Mouse (Mus musculus) G1E-ER4 (cell line): ENCODE data around the gene Fnbp1. TPM values are rescaled to one million over a fixed set of nuclear protein-coding genes. Genes with fewer than 3 reads are reported as not detected.

ENCODE experiments used
- GATA1 ChIP-seq: IDR thresholded peaks from one replicate; pipeline ENCODE4 v1.8.0; 2012; ENCODE audit warnings: low read length, inconsistent platforms
- polyA plus RNA-seq: library from polyadenylated mRNA; stranded (reverse); fragments of >175 nt; gene quantifications from 2 replicates; pipeline ENCODE4 v1.2.3, GENCODE M21; 2012

Gene Fnbp1
- polyA plus RNA-seq, 1 experiment = 90.3 TPM

DNA sequence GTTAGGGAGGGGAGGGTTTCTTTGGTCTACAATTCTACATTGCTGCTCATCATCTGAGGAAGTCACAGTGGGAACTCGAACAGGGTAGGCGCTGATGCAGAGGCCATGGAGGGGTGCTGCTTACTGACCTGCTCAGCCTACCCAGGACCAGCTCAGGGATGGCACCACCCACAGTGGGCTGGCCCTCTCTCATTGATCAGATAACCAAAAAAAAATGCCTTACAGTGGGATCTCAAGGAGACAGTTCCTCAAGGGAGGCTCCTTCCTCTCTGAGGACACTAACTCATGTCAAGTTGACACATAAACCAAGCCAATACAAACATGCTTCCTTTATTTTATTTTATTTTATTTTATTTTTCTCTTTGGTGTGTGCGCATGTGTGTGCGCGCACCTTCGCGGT is 72.3 kb downstream of the Fnbp1 start:
- TF ChIP-seq GATA1 = no peak

DNA sequence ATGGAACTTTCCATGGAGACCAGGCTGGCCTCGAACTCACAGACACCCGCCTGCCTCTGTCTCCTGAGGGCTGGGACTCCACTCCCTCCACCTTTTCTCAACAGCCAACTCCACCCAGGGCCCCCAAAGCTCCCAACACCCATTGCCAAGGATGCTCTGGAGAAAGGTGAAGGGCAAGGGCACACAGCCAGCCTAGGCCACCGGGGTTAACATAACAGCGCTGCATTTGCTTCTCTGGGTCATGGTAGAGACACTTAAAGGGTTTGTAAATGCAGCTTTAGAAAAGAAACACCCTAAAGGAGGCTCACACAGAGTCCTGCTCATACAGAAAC is 72.7 kb downstream of the Fnbp1 start:
- no peak for TF ChIP-seq GATA1

DNA sequence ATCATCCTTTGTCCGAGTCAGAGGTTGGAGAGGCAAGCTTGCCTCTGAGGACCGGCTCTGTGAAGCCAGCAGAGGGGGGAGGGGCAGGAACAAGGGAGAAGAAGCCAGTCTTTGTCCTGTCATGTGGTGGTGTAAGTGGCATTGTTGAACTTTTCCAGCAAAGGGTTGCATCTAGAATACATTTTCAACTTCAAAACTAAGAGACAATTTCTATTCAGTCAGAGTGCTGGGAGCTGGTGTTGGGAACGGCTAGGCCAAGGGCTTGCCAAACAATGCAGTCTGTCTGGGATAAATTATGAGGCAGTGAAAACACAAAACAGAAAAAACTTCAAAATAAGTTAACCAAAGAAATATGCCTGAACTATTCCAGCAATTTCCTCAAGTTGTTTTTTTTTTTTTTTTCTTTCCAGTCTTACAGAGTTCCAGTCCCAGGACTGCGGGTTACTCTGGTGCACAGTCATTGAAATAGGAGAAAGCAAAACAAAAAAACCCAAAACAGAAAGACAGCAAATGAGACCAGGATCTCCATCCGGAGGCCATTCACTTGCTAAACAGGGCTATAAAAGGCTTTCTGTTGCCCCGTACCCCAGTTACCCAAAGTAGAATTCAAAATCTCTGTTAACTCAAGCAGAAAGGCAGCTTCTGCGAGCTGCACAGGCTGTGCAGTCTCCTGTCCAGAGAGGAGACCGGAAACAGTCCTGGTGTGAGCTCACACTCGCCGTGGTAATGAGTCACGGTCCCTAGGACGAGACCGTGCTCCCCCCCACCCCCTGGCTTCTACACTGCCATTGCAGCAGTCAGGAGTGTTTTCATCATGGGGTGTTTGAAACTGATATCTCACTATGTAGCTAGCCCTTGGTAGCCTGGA is 73.3 kb downstream of the Fnbp1 start:
- no peak for TF ChIP-seq GATA1

DNA sequence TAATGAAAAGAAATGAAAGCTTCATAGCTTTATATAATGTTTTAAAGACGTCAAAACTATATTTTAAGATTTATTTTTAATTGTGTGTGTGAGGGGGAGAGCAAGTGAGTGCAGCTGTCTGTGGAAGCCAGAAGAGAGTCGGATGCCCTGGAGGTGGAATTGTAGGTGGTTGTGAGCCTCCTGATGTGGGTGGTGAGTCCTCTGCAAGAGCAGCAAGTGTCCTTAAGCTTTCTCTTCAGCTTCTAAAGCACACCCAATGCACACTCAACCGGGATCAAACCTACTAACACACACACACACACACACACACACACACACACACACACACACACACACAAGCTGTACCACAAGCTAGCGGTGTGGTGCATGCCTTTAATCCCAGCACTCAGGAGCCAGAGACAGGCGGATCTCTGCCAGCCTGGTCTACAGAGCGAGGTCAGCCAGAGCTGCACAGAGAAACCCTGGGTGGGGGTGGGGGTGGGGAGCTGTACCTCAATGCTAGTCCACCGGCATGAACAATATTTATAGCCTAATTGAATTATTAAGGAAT is 74.0 kb downstream of the Fnbp1 start:
- no peak for TF ChIP-seq GATA1

DNA sequence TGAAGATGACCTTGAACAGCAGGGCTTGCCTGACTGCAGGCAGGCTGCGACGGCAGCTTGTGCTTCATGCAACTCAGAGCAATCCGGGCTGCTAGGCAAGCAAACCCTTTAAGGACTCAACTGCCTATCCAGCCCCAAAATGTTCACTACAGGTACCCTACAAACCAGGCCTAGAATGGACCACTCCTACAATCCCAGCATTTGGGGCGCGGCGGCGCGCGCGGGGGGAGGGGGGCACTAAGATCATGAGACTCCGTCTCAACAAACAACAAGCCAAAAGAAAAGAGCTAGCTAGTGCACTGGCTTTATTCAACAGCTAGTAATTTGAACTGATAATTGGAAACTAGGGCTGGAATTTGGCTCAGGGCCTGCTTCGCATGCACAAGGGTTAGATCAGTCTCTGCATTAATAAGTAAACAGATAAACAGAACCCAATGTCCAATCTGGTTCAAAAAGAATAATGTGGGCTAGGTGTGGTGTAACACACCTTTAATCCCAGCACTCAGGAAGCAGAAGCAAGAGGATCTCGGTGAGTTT is 74.7 kb downstream of the Fnbp1 start:
- no peak for TF ChIP-seq GATA1

DNA sequence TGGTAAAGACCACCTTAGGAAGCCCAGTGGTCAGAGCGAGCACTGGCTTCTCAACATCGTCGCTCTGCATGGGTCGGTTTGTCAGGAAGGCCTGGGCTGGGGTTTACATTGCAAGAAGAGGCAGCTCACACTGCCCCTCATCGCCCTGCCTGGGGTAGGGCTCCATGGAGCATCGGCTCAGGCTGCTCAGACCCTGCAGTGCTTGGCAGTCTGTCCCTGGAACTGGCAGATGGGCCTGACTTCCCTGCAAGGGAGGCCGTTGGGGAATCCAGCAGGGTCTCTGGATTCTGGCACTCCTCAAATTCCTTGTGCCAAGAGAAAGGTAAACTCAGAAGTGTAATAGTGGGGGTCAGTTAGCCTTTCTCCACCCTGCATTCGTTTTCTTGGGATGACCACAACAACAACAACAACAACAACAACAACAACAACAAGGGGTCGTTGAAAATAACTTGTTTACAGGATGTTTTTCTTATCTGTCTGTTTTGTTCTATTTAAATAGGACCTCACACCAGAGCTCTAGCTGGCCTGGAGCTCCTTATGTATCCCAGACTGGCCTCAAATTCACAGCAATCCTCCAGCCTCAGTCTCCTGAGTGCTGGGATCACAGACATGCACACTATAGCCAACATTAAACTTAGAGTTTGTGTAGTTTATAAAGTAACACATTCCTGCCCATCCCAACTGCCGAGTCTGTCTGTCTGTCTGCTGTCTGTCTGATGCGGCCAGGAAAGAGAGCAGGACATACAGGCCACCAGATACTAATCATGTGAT is 75.6 kb downstream of the Fnbp1 start:
- no peak for TF ChIP-seq GATA1

DNA sequence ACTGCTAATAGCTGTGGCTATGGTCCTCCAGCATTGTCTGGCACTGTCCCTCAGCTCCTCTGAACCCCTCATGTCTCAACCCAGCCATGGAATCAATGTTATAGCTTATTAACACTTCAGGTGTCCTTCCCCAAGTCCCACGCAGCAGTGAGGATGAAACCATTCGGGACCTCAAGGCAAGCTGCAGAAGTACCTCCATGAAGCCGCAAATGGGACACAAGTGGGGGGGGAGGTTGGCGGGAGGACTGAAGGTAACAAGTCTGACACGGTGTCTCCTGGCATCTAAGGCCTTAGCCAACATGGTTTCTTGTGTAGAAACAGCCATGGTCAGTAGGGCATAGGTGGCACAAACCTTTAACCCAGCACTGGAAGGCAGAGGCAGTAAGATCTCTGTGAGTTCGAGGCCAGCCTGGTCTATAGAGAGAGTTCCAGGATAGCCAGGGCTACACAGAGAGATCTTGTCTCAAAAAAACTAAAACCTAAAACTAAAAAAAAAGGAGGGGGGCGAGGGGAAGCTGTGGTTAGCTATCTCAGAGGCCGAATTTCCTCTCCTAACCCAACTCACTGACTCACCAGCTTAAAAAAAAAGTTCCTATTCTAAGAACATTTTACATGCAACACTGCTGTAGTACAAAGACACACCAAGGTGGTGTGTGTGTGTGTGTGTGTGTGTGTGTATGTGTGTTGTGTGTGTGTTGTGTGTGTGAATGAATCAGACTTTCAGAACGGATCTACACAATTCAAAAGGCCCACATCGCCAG is 79.8 kb downstream of the Fnbp1 start:
- TF ChIP-seq GATA1 = no peak

DNA sequence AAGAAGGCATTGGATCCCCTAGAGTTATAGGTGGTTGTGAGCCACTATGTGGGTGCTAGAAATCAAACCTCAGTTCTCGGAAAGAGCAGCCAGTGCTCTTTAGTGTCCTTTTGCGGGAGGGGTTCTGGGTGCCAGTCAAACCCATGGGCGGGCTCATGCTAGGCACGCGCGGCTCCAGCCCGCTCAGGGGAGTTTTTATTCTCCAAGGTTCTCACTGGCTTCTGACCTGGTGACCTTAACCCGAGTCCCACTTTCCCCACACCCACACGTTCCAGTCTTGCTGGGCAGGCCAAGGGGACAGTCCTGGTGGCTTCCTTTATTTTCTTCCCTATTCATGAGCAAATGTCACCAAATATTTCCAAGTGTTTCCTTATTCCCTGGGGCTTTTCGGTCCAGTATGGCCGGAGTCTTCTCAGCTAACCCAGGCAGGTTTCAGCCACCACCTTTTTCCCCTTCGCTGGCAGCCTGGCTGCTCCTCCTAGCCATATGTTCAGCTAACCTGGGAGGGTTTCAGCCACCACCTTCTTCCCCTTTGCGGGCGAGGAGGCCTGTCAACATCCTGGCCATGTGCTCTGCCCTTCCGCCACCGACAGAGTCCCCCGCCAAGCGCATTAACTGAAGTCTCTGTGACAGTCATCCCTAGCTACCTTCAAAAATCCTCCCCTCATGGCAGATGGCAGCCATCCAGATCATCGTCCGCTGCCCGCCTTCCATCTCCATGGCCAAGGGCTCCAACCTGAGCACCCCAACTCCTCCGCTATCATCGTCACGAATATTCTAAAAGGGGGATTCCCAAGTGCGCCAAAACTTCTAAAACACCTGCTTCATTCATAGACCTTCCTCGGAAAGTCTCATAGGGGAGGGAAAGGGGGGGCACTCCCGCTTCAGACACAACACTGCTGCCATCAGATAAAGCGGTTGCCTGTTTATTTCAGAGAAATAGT is 80.7 kb downstream of the Fnbp1 start:
- TF ChIP-seq GATA1 = no peak

DNA sequence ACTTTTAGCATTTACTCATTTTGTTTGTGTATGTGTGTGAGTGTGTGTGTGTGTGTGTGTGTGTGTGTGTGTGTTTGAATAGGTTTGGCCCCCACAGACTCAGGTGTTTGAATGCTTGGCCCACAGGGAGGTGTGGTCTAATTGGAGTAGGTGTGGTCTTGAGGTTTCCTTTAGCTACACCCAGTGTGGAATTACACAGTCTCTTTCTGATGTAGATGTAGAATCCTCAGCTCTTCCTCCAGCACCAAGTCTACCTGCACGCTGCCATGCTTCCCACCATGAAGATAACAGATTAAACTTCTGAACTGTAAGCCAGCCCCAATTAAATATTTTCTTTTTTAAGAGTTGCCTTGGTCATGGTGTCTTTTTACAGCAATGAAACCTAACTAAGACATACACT is 81.5 kb downstream of the Fnbp1 start:
- TF ChIP-seq GATA1 = no peak

DNA sequence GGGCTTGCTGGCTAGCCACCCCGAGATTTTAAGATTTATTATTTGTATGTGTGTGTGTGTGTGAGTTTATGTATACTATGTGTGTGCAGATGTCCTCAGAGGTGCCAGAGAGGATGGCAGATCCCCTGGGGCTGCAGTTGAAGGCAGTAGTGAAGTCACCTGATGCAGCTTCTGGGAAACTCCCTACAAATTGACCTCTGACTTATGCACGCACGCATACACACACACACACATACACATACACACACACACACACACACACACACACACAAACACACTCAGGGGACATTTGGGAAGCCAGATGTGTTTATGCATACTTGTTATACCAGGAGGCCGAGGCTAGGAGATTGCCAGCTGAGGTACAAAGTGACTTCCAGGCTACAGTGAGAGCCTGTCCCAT is 83.4 kb downstream of the Fnbp1 start:
- no peak for TF ChIP-seq GATA1

DNA sequence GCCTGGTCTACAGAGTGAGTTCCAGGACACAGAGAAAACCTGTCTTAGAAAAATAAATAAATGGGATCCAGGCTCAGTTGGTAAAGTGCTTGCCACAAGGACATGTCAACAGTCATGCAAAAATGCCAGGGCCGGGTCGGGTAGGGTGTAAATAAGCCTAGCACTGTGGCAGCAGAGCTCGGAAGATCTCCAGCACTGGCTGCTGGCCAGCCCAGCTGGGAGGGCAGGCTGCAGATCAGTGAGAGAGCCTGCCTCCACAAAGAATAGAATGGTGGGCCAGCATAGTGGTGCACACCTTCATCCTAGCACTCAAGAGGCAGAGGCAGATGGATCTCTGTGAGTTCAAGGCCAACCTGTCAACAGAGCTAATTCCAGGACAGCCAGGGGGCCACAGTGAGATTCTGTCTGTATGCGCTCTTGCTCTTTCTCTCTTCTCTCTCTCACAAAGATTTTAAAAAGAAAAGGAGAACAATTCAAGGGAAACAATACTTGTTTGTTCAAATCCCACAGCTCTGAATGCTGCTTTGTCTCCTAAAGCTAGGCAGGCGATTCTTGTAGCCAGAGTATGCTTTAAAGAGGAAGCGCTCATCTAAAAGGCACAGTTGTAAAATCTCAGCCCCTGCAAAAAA is 84.1 kb downstream of the Fnbp1 start:
- TF ChIP-seq GATA1 = no peak

DNA sequence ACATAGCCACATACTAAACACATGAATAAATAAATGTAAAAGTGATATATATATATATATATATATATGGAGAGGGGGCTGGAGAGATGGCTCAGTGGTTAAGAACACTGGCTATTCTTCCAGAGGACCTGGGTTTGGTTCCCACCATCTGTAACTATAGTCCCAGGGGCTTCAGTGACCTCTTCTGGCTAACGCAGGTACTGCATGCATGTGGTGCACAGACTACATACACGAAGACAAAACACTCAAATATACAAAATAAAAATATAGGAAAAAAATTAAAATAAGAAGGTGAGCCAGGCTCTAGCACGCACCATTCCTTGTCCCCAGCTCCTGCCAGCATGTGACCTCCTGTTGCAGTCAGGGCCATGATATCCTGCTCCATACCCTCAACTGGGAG is 85.7 kb downstream of the Fnbp1 start:
- TF ChIP-seq GATA1 = no peak

DNA sequence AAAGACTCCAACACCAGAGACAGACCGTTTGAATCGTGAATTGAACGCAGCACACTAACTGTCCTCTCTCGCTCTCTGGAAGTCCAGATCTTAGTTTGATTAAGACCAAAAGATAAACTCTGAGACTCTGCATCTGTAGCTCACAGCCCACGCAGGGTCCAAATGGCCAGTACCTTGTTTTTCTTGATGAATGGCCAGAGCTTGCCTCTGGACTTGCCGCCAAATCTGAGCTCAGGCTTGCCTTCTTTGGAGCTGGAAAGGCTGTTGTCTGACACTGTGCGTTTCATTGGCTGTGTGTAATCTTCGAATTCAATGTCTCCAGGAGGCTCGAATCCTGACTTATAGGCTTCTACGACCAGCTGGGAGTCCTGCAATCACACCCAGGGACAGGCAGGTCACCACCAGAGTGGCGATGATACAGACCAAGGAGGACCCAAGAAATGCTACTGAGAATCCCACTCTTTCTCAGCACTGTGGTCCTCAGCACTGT is 87.9 kb downstream of the Fnbp1 start:
- TF ChIP-seq GATA1 = no peak

DNA sequence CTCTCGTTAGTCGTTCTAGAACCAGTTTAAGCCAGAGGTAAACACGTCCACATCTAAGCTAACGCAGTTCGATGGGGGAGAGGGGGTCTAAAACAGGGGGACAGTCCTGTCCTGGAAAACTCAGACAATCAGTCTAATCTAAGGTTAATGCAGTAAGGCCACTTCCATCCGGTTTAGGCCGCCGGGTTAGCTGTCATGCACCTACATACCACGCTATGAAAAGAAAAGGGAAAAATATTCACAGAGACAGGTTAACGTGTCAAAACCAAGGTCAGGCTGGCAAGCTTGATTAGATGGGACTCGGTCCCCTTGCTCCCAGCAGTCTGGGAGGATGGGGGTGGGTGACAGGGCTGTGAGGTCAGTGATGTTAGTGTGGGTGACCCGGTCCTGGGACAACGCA is 88.4 kb downstream of the Fnbp1 start:
- no peak for TF ChIP-seq GATA1
